Mouse (Mus musculus) heart, postnatal 36 days (tissue): ENCODE data around the gene Luc7l2. TPM values are rescaled to one million over a fixed set of nuclear protein-coding genes. Genes with fewer than 3 reads are reported as not detected.
"Not testable (repeated sequence)": the region's sequence is repeated elsewhere in the genome, so short reads cannot be mapped to it uniquely, and the experiment has no call there.

Source experiments
- DNase-seq, 2 experiments: peaks; one replicate each; pipeline ENCODE4 v3.0.0; 2021 to 2022
- intact Hi-C: fragments of 180-260 bp; cut with DNase I; formaldehyde crosslinking; loops from one replicate; pipeline ENCODE4 v1.15.1; 2025
- total RNA-seq, 2 experiments: library from RNA; stranded (reverse); gene quantifications; 2 replicates each; pipeline ENCODE4 v1.2.3; 2021

Luc7l2 gene
- total RNA-seq, result 100 to 1,000 TPM in 1 of 2 experiments, 10 to 100 TPM in 1; 93.7 to 102 TPM

DNA sequence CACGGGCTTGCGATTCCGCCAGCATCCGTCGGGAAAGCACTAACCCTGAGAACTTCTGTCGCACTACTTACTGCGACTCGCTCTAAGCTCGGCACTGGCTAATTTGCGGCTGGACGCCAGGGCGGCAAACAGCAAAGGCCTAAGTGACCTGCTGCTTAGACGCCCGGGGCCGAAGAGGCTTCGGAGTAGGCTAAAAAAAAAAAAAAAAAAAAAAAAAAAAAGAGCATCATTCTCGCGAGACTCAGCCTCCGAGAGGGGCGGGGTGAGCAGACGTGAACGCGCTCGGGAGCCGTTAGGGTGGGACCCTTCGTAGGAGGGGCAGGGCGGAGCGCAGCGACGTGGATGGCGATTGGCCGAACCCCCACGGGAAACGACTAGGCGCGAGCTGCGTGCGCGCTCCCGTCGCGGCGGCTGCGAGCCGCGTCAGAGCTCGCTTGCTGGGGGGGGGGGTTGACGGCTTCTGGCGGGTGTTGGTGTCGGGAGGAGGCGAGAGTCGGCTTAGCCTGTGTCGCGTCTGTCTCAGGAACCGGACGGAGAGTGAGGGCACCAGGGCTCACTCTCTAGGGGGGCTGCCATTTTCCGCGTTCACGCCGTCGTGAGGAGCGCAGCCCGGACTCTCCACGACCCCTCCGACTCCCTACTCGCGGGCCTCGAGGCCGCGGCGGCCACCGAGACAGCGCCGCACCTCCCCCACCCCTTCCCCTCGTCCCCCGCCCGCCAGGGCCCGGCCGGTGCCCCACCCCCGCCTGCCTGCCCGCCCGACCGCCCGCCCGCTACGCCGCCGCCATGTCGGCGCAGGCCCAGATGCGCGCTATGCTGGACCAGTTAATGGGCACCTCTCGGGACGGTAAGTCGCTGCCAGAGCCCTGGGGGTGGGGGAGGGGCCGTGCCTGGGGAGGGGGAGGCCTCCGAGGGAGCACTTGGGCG is at the start of gene Luc7l2:
Gene Luc7l2 (plus strand): TSS at position 273 of the 927 bp plus-strand sequence.
- intact Hi-C loops, result loop anchor here (5.0 kb wide), 2 partner anchors 119 to 326 kb away; partner anchors contain the start of genes Hipk2, Tbxas1 and Ubn2
- DNase-seq, result peak; percentile 92 to 94

DNA sequence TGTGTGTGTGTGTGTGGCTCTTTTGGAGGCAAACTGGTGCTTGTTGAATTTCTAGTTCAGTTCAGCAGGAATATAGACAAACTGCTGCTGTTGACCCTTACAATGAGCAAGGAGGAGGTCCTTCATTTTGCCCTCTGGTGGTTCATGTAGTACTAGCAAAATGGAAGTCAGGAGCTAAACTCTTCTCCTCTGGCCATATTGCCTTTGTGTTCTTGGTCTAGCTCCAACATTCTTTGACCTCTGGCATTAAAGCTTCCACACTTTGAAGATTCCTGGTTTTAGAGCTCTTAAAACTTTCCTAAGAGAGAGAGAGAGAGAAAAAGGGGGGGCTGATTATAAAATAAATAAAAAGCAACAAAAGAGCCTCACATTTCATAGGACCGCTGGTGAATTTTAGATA is 39.0 kb upstream of the Luc7l2 start:
- intact Hi-C loops, result no loop called here
- DNase-seq, result no peak

DNA sequence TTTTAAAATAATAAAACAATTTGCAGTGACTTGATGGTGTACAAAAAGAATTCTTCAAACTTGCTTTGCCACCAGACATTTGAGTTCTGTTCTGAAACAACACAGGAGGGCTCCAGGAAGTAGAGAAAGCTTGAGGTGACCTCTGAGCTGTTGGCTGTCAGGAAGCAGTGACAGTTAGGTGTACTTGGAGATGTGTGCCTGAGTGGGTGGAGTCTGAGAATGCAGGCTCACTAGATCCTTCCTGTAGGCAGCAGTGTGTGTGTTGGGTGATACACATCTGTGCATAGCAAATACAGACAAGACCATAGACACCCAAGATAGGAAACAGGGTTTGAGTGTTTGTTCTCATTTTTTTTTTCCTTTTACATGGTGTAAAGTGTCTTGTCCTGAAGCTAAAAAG is 38.3 kb upstream of the Luc7l2 start:
- DNase-seq, result no peak

DNA sequence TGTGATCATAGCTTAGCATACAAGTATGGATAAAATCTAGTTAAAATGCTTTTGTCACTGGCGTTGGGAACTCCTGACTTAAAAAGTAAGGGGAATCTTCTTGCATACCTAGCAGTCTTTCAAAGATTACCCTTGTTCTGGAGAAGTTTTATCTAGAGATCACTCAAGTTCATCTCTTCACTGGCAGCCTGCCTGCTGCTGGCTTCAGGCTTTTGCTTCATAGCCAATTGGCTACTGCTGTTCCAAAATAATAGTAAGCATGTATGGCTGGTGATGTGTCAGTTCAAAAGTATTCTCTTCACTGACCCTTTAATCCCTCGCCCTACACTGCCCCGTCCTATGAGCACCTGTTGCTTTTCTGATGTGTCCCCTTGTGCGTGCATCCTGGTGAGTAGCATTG is 35.9 kb upstream of the Luc7l2 start:
- no peak for DNase-seq

More for the DNA sequence above, 38.3 kb upstream of the Luc7l2 start:
- intact Hi-C loops, result no loop called here

DNA sequence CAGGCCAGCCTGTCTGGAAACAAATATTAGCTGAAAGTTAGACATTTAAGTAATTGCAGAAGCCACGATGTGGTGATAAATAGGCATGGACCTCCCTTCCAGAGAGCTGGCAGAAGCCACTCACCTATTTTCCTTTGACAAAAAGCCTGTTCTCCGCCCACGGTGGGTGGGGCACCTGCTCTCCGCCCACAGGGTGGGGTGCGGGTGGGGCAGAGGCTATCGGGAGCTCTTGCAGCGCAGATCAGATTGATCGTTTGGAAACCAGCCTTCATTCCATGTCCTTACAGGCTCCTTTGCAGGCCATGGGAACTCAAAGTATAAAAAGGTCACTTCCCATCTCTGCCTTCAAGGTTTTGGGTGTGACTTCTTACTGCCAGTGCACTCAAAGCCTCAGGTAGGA is 27.3 kb upstream of the Luc7l2 start:
- intact Hi-C loops, result no loop called here
- no peak for DNase-seq

More for the DNA sequence above, 35.9 kb upstream of the Luc7l2 start:
- intact Hi-C loops, result no loop called here

DNA sequence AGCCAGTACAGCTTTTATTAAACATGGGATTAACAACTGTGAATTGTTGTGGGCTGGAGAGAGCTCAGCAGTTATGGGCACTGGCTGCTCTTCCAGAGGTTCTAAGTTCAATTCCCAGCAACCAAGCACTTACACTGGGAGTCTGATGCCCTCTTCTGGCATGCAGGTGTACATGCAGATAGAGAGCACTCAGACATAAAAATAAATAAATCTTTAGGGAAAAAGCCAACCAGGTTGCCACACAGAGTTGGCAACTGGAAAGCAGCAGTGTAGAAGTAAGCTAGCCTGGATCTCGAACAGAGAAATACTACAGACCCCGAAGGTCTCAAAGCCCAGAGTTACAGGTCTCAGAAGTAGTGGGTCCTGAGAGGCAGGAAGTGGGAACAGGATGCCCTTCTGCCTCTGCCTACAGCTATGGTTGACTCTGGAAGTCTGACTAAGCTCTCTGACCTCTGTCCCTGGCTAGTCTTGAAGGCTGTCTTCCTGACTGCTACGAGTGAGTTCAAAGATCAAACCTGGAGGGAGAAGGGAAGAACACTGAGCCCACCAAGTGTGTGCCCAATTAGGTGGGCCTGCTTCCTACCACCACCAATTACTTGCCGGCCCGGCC is 19.8 kb upstream of the Luc7l2 start:
- intact Hi-C loops, result no loop called here
- DNase-seq, result peak; percentile 16 to 21

DNA sequence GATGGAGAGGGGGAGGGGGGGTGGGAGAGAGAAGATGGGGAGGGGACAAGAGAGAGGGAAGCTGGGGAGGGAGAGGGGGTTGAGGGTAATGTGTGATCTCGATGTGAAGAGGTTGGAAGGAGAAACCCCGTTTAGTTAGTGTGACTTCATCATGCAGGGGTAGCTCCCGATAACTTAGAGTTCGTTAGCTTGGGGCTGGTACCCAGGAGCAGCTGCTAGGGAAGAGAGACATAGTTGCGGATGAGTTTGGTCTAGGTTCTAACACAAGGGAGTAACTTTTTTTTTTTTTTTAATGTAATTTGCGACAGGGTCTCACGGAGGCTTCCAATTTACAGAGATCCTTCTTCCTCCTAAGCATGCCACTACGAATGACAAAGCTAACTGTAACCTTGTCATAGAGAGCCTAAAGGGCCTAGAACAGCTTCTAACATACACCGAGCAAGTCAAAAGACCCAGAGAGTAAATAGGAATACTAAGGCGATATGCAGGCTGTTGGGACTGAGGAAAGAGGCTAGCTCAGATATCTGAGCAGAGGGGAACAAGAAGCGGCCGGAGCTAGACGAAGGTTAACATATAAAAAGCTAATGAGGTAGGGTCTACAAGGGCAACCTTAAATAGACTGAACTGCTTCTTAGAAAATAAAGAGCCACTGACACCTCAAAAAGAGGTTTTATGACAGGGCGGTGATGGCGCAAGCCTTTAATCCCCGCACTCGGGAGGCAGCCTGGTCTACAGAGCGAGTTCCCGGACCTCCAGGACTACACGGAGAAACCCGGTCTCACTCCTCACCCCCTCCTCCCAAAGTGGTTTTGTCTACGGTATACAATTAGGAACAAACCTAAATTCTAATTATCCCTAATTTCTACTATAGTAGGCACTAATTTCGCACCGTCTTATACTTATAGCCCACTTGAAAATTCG is 18.4 kb upstream of the Luc7l2 start:
- intact Hi-C loops, result loop anchor here (2.0 kb wide), 1 partner anchor 100 kb away; the partner anchor contains the start of gene Ubn2
- DNase-seq, result peak; percentile 53 to 67

DNA sequence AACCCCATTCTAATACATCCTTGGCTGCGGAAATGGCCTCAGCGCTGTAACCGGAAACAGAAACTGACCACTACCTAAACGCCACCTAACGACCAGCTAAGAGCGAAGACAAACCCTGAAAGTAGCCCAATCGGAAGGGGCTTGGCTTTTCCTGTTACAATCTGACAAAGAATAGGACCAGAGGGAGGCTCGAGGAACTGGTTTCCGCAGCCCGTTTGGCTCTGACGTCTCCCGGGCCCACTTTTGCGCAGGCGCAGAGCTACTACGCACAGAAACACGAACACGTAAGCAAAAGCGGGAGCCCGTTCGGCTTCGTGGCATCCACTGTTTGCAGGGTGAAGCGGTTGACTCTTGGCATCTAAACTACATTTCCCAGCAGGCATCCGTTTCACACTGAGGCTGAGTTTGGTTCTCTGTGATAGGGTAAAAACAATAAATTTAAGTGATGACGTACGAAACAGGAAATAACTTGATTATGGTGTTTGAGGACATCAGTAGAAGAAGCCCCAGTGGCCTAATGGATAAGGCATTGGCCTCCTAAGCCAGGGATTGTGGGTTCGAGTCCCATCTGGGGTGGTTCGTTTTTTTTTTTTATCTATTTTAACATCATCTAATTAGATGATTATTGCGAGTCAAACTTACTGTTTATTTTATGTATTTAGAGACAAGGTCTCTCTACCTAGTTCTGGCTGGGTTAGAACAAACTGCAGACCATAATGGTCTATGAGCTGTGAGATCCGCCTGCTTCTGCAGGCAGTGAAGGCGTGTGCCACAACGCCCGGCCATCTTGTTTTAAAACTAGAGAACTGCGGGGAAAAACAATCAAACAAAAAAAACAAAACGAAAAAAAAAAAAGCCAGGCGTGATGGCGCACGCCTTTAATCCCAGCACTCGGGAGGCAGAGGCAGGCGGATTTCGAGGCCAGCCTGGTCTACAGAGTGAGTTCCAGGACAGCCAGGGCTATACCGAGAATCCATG is 17.4 kb upstream of the Luc7l2 start, which contains the start of gene Fmc1:
Gene Fmc1 (plus strand): TSS at position 75 of the 978 bp plus-strand sequence.
- peak; percentile 94 to 95 for DNase-seq
- intact Hi-C loops, result loop anchor here (2.0 kb wide), 1 partner anchor 101 kb away; the partner anchor contains the start of gene Ubn2

DNA sequence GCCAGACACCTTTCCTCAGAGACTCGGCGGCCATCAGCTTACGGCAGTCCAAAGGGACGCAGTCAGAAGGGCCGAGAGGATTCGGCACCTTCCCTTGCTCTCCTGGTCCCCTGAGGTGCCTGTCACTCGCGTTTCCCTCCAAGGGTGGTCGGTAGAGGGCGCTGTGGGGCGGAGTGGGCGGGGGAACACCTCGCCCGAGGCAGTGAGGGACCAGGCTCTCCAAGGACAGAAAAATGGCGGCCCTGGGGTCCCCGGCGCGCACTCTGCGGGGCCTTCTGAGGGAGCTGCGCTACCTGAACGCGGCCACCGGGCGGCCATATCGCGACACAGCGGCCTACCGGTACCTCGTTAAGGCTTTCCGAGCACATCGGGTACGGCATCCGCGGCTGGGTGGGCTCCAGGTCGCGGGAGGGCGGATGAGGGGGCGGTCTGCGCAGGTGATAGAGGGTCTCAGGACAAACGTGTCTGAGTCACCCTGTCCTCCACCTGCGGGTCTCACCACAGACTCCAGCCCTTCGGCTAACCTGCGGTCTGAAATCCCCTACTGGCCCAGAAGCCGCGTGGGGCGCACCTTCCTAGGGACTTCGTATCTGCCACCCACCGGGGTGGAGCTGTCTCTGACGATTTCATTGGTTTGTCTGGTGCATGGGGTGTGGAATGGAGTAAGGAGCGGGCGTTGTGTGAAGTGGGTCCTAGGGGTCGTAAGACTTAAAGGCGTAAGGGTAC is 16.3 kb upstream of the Luc7l2 start:
- intact Hi-C loops, result no loop called here
- peak; percentile 99 to 100 for DNase-seq

DNA sequence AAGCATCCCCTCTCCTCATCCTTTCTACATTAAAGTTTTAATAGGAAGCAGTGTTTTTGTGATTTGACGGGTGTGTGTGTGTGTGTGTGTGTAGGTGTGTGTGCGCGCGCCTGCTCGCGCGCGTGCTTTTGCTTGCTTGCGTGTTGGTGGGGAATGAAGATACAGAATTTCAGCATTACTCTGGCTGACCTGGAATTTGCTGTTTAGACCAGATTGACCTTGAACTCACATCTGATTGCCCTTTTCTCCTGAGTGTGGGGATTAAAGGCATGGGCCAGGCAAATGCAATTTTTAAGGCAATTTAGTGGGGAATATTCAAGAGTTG is 15.8 kb upstream of the Luc7l2 start:
- DNase-seq, result no peak
- intact Hi-C loops, result no loop called here

DNA sequence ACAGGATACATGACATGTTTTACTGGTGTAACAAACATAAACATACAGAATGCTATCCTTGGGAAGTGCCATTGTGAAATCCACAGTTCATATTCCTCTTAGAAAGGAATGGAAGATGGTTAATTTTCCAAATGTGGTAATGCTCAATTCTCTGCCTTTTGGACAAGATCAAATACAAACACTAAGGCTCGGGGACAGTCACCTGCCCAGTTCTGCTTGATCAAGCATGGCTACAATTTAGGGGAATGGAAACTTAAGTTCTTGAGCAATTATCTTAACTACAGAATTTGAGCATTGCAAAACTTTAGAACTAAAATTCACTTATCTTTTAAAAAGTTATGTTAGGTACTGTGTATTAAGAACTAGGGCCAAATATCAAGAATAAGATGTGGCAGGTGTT is 15.3 kb upstream of the Luc7l2 start:
- intact Hi-C loops, result loop anchor here (1.0 kb wide), 1 partner anchor 14 kb away; no protein-coding TSS in a partner anchor
- no peak for DNase-seq

DNA sequence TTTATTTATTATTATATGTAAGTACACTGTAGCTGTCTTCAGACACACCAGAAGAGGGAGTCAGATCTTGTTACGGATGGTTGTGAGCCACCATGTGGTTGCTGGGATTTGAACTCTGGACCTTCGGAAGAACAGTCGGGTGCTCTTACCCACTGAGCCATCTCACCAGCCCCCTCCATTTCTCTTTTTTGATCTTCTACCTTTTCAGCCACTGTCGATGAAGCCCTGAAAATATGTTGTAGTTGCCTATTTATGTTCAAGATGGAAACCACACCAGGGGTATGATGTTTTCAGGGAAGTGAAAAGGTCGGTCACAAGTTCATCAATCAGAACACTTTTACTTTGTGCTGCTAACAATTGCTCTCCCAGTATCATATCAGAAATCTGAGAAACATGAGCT is 7.0 kb upstream of the Luc7l2 start:
- intact Hi-C loops, DNase-seq: not testable (repeated sequence)

DNA sequence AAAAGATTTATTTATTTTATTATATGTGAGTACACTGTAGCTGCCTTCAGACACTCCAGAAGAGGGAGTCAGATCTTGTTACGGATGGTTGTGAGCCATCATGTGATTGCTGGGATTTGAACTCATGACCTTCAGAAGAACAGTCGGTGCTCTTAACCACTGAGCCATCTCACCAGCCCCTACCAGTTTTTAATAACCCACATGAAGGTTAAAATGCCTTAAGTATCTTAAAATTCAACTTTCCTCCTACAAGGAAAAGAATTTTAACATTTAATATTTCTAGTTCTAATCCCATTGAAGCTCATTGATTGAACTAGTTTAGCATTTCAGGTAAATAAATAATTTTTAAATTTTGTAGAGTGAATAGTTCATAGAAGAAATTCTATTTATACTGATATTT is 4.1 kb upstream of the Luc7l2 start:
- intact Hi-C loops, DNase-seq: not testable (repeated sequence)

DNA sequence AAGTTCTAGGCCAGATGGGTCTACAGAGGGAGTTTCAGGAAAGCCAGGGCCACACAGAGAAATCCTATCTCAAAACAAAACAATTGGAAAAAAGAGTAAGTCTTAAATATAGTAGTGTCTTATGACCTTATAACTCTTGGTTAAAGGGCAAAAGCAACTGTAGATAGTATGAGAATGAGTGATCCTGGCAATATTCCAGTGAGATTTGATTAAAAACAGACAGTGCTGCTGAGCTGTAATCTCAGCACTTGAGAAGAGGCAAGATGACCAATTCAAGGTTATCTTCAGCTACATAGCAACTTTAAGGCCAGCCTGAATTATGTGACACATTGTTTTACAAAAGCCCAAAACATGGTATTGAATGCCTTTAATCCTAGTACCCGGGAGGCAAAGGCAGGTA is 3.4 kb upstream of the Luc7l2 start:
- intact Hi-C loops, result no loop called here
- DNase-seq, result no peak

DNA sequence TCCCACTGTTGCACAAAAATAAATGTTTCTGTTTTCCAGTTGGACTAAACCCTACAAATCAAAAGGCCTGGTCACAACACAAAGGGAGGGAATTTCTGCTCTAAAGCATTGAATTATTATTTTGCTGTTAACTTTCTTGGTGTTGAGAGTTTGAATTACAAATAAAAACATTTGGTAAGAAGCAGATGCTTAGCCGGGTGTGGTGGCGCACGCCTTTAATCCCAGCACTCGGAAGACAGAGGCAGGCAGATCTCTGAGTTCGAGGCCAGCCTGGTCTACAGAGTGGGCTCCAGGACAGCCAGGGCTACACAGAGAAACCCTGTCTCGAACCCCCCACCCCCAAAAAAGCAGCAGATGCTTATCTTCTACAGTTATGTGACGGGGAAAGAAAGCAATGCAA is 2.5 kb upstream of the Luc7l2 start:
- DNase-seq, intact Hi-C loops: not testable (repeated sequence)

DNA sequence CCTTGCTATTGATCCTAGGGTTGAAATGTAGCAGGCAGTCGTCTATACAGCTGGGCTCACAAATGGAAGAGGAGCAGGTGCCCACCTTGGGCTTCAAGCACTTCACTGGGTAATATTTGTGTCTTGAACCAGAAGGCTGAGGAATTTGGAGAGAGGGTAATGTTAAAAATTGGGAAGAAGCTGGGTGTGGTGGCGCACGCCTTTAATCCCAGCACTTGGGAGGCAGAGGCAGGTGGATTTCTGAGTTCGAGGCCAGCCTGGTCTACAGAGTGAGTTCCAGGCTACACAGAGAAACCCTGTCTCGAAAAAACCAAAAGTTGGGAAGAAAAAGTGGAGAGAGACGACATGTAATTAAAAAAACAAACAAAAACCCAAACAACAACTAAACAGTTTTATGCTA is 1.3 kb upstream of the Luc7l2 start:
- not testable (repeated sequence) for DNase-seq
- intact Hi-C loops, result loop anchor here (1.0 to 5.0 kb wide), 3 partner anchors 14 to 327 kb away; partner anchors contain the start of genes Hipk2, Tbxas1 and Ubn2

DNA sequence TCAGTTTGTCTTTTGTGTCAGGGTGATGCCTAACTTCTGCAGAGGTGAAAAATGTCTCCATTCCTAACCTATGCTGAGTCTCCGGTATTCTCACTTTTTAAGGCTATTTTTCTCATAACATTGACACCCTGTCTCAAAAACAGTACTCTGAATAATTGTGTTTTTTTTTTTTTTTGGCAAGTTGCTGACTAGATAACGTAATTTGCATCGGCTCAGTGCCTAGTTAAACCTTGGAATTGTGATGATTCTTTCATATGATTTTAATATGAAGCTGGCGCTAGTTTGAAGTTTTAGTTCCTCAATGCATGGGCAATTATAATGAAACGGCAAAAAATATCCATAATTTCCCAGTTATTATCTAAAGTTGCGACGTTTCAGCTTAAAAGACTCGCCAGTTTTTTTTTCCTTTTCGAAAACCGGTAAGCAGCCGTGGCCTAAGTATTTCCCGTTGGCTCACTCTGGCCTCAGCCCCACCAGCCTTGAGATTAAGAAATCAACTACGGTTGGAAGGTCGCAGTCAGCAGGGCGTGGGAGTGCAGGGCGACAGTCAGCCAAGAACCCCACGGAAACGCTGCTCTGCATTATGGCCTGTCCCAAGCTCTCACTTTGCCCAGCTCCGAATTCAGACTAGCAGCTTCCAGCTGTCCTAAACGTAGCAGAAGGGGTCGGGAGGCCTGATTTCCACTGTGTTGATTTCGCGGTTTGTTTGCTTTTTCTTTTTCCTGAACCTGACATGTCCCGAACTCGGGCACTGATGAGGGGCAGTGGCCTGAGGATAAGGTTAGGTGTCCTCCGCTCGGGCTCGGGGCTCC is 678 bp upstream of the Luc7l2 start:
- peak in 1 of 2 experiments; percentile 75 for DNase-seq
- intact Hi-C loops, result loop anchor here (5.0 kb wide), 2 partner anchors 118 to 327 kb away; partner anchors contain the start of genes Hipk2, Tbxas1 and Ubn2
